Mouse (Mus musculus) ES-E14 (cell line): ENCODE measurements at regions not wholly inside any gene's neighbourhood (a gene's known extent, or its start where the extent isn't known, plus 50 kb on each side); places are given as distances from the start of the nearest gene placed in this dataset.

Source experiments
- DNase-seq: peaks from one replicate; pipeline ENCODE4 v3.0.0-alpha.2; 2013; ENCODE audit warnings: low read depth, low spot score
- H3K27ac ChIP-seq: 2 replicates; pipeline ENCODE4 v1.5.1; 2012; ENCODE audit warnings: low read depth, mild to moderate bottlenecking, low read length, moderate library complexity, mixed read lengths; ENCODE audit not compliant: poor library complexity, insufficient read depth, severe bottlenecking
- H3K36me3 ChIP-seq: 2 replicates; pipeline ENCODE4 v1.6.1; 2012; ENCODE audit warnings: mild to moderate bottlenecking, low read length, moderate library complexity, mixed read lengths; ENCODE audit not compliant: control insufficient read depth, poor library complexity, insufficient read depth, severe bottlenecking
- H3K4me1 ChIP-seq, 2 experiments: fragments of 150-350 bp in 1 of 2; sonication (generic) in 1 of 2; 2 replicates each; pipeline ENCODE4 v1.6.1; 2012; ENCODE audit warnings: low read length in 2 of 2, mild to moderate bottlenecking in 1 of 2, mixed read lengths in 1 of 2; ENCODE audit not compliant: control insufficient read depth in 2 of 2, insufficient read depth in 2 of 2, poor library complexity in 1 of 2
- H3K4me3 ChIP-seq, 2 experiments: fragments of 150-350 bp in 1 of 2; sonication (generic) in 1 of 2; 2 replicates each; pipeline ENCODE4 v1.5.1; 2012; ENCODE audit warnings: low read length in 2 of 2, low read depth in 1 of 2, mild to moderate bottlenecking in 1 of 2, mixed read lengths in 1 of 2; ENCODE audit not compliant: insufficient read depth in 1 of 2, poor library complexity in 1 of 2, severe bottlenecking in 1 of 2
- H3K9ac ChIP-seq: 2 replicates; pipeline ENCODE4 v1.6.1; 2012; ENCODE audit warnings: low read depth, mild to moderate bottlenecking, low read length, mixed read lengths; ENCODE audit not compliant: poor library complexity, insufficient read depth, severe bottlenecking
- H3K9me3 ChIP-seq: fragments of 150-350 bp; sonication (generic); 2 replicates; pipeline ENCODE4 v1.6.1; 2012; ENCODE audit warnings: low read depth, mild to moderate bottlenecking, low read length; ENCODE audit not compliant: control insufficient read depth, insufficient read depth
- CHD2 ChIP-seq: IDR thresholded peaks from 2 replicates; pipeline ENCODE4 v1.6.1; 2014; ENCODE audit warnings: mild to moderate bottlenecking, low read depth, low read length, inconsistent platforms
- HCFC1 ChIP-seq: IDR thresholded peaks from 2 replicates; pipeline ENCODE4 v1.6.1; 2012; ENCODE audit warnings: low read length, inconsistent platforms, borderline replicate concordance; ENCODE audit not compliant: insufficient read depth
- MAFK ChIP-seq: IDR thresholded peaks from 2 replicates; pipeline ENCODE4 v1.6.1; 2014; ENCODE audit warnings: mild to moderate bottlenecking, low read depth, low read length, inconsistent platforms; ENCODE audit not compliant: insufficient read depth
- ZC3H11A ChIP-seq: IDR thresholded peaks from 2 replicates; pipeline ENCODE4 v1.6.1; 2012; ENCODE audit warnings: low read depth, mild to moderate bottlenecking, inconsistent platforms, low read length, borderline replicate concordance
- ZNF384 ChIP-seq: IDR thresholded peaks from 2 replicates; pipeline ENCODE4 v1.6.1; 2012; ENCODE audit warnings: low read depth, low read length, inconsistent platforms
- in situ Hi-C, 2 experiments: fragments of 600-800 bp; cut with MboI; formaldehyde crosslinking; loops; one replicate each; pipeline ENCODE4 v1.15.1; 2025; ENCODE audit warnings: low sequenced_read_pairs in 2 of 2, inconsistent platforms in 1 of 2; ENCODE audit not compliant: unreplicated experiment in 2 of 2

- Histone ChIP-seq H3K36me3 (no peaks in the 10 kb centered on the region), H3K4me1 (no peaks in the 10 kb centered on the region), H3K4me3 (no peak overlapping the region), H3K27ac (no peak overlapping the region), H3K9ac (no peak overlapping the region), H3K9me3 (no peaks in the 10 kb centered on the region)
- in situ Hi-C loops = no loop called here
- TF ChIP-seq ZC3H11A (no peak), HCFC1 (no peak), ZNF384 (no peak), CHD2 (no peak), MAFK (no peak)
- DNase-seq = no peak
Observed at GRCm38 (mm10) chr13:57212251-57212650, 316.5 kb upstream of the Trpc7 start.

- TF ChIP-seq ZNF384 (no peak), HCFC1 (no peak), MAFK (no peak), CHD2 (no peak), ZC3H11A (no peak)
- in situ Hi-C loops = no loop called here
- H3K4me1 ChIP-seq = no peaks in the 10 kb centered on the region
- no peak overlapping the region for H3K27ac ChIP-seq
- no peak for DNase-seq
- H3K36me3 ChIP-seq = no peaks in the 10 kb centered on the region
- H3K9ac ChIP-seq = no peak overlapping the region
- H3K9me3 ChIP-seq = no peaks in the 10 kb centered on the region
- no peak overlapping the region for H3K4me3 ChIP-seq
Observed at GRCm38 (mm10) chr13:57191195-57191594, 295.4 kb upstream of the Trpc7 start.

GRCm38 (mm10) chr13:57189246-57189645, 293.5 kb upstream of the Trpc7 start:
- H3K27ac ChIP-seq = no peak overlapping the region
- in situ Hi-C loops = no loop called here

GRCm38 (mm10) chr13:57186168-57186567, 290.4 kb upstream of the Trpc7 start:
- Histone ChIP-seq H3K27ac (no peak overlapping the region), H3K36me3 (no peaks in the 10 kb centered on the region), H3K9ac (no peak overlapping the region), H3K4me3 (no peak overlapping the region), H3K4me1 (no peaks in the 10 kb centered on the region), H3K9me3 (no peaks in the 10 kb centered on the region)
- in situ Hi-C loops = no loop called here
- no peak for DNase-seq
- TF ChIP-seq ZNF384 (no peak), CHD2 (no peak), HCFC1 (no peak), MAFK (no peak)

More at GRCm38 (mm10) chr13:57189246-57189645, 293.5 kb upstream of the Trpc7 start:
- no peak overlapping the region for H3K9ac ChIP-seq
- H3K9me3 ChIP-seq = no peaks in the 10 kb centered on the region
- DNase-seq = no peak
- TF ChIP-seq CHD2 (no peak), ZNF384 (no peak), HCFC1 (no peak), ZC3H11A (no peak), MAFK (no peak)
- no peaks in the 10 kb centered on the region for H3K4me1 ChIP-seq
- no peak overlapping the region for H3K4me3 ChIP-seq
- H3K36me3 ChIP-seq = no peaks in the 10 kb centered on the region

- H3K4me3 ChIP-seq = no peak overlapping the region
- in situ Hi-C loops = no loop called here
- DNase-seq = no peak
- TF ChIP-seq HCFC1 (no peak), ZNF384 (no peak), MAFK (no peak), ZC3H11A (no peak), CHD2 (no peak)
- no peak overlapping the region for H3K9ac ChIP-seq
- H3K36me3 ChIP-seq = no peaks in the 10 kb centered on the region
- no peak overlapping the region for H3K27ac ChIP-seq
- no peaks in the 10 kb centered on the region for H3K4me1 ChIP-seq
- H3K9me3 ChIP-seq = no peaks in the 10 kb centered on the region
Observed at GRCm38 (mm10) chr13:57170180-57170579, 274.4 kb upstream of the Trpc7 start.
